Mouse (Mus musculus) left cerebral cortex, postnatal 4 days (tissue): ENCODE data around the gene Actl6a. TPM values are rescaled to one million over a fixed set of nuclear protein-coding genes. Genes with fewer than 3 reads are reported as not detected.
A peak's percentile ranks its signal among the peaks of the same experiment; 100 is the strongest.
"Not testable (repeated sequence)": the region's sequence is repeated elsewhere in the genome, so short reads cannot be mapped to it uniquely, and the experiment has no call there.

Source experiments
- DNase-seq: peaks from one replicate; pipeline ENCODE4 v3.0.0-alpha.2; 2022
- intact Hi-C: fragments of 180-260 bp; cut with DNase I; formaldehyde crosslinking; loops from one replicate; pipeline ENCODE4 v1.15.1; 2025
- total RNA-seq, 2 experiments: library from RNA; stranded (reverse); gene quantifications; 2 replicates each; pipeline ENCODE4 v1.2.3; 2021

Gene Actl6a
- 10 to 100 TPM; 21.6 to 23.9 TPM for total RNA-seq

- DNase-seq, intact Hi-C loops: not testable (repeated sequence)
Measured at GRCm38 (mm10) chr3:32705647-32706348, at the start of gene Actl6a. TSS of gene Actl6a (plus strand) at chr3:32706298.

- intact Hi-C loops = no loop called here
Measured at GRCm38 (mm10) chr3:32656398-32656994, 49.6 kb upstream of the Actl6a start.

GRCm38 (mm10) chr3:32658401-32658800 is 47.7 kb upstream of the Actl6a start:
- intact Hi-C loops = no loop called here
- no peak for DNase-seq

More at GRCm38 (mm10) chr3:32656398-32656994, 49.6 kb upstream of the Actl6a start:
- no peak for DNase-seq

GRCm38 (mm10) chr3:32658821-32659220 is 47.3 kb upstream of the Actl6a start:
- intact Hi-C loops = no loop called here
- DNase-seq = no peak

- DNase-seq = no peak
- intact Hi-C loops = no loop called here
Measured at GRCm38 (mm10) chr3:32659506-32659905, 46.6 kb upstream of the Actl6a start.

GRCm38 (mm10) chr3:32660276-32660675 is 45.8 kb upstream of the Actl6a start:
- no peak for DNase-seq
- intact Hi-C loops = no loop called here

- no peak for DNase-seq
- intact Hi-C loops = no loop called here
Measured at GRCm38 (mm10) chr3:32660831-32661555, 45.1 kb upstream of the Actl6a start.

GRCm38 (mm10) chr3:32661556-32661930 is 44.6 kb upstream of the Actl6a start:
- no peak for DNase-seq
- intact Hi-C loops = no loop called here

GRCm38 (mm10) chr3:32668256-32668959 is 37.7 kb upstream of the Actl6a start:
- intact Hi-C loops = no loop called here
- DNase-seq = no peak

GRCm38 (mm10) chr3:32669211-32669610 is 36.9 kb upstream of the Actl6a start:
- peak; percentile 40 for DNase-seq
- intact Hi-C loops = no loop called here

GRCm38 (mm10) chr3:32670196-32670595 is 35.9 kb upstream of the Actl6a start:
- intact Hi-C loops = no loop called here
- DNase-seq = no peak

GRCm38 (mm10) chr3:32673151-32673550 is 32.9 kb upstream of the Actl6a start:
- intact Hi-C loops = no loop called here
- DNase-seq = no peak

- intact Hi-C loops = no loop called here
- no peak for DNase-seq
Measured at GRCm38 (mm10) chr3:32676393-32676792, 29.7 kb upstream of the Actl6a start.

- DNase-seq = no peak
- intact Hi-C loops = no loop called here
Measured at GRCm38 (mm10) chr3:32682910-32683531, 23.1 kb upstream of the Actl6a start.

GRCm38 (mm10) chr3:32684631-32685030 is 21.5 kb upstream of the Actl6a start:
- DNase-seq = no peak
- intact Hi-C loops = no loop called here

GRCm38 (mm10) chr3:32686537-32686936 is 19.6 kb upstream of the Actl6a start:
- no peak for DNase-seq
- intact Hi-C loops = no loop called here

GRCm38 (mm10) chr3:32687156-32687555 is 18.9 kb upstream of the Actl6a start:
- DNase-seq = no peak
- intact Hi-C loops = no loop called here

GRCm38 (mm10) chr3:32689567-32689999 is 16.5 kb upstream of the Actl6a start:
- DNase-seq = no peak
- intact Hi-C loops = no loop called here

GRCm38 (mm10) chr3:32690008-32690407 is 16.1 kb upstream of the Actl6a start:
- intact Hi-C loops = no loop called here
- no peak for DNase-seq

- intact Hi-C loops = no loop called here
Measured at GRCm38 (mm10) chr3:32690901-32691300, 15.2 kb upstream of the Actl6a start.

GRCm38 (mm10) chr3:32691841-32692240 is 14.3 kb upstream of the Actl6a start:
- no peak for DNase-seq
- intact Hi-C loops = no loop called here

More at GRCm38 (mm10) chr3:32690901-32691300, 15.2 kb upstream of the Actl6a start:
- no peak for DNase-seq
